Mouse (Mus musculus): ENCODE measurements at regions not wholly inside any gene's neighbourhood (a gene's known extent, or its start where the extent isn't known, plus 50 kb on each side); places are given as distances from the start of the nearest gene placed in this dataset.

- Histone ChIP-seq H3K27me3 (ENCODE audit: insufficient read depth, low read length) (no peaks in the 10 kb centered on the region), H3K4me1 (ENCODE audit: insufficient read depth) (no peaks in the 10 kb centered on the region), H3K9ac (replicated peaks) (no peak overlapping the region), H3K27ac (ENCODE audit: low read depth) (no peak overlapping the region), H3K4me2 (ENCODE audit: low read depth, low read length) (no peak overlapping the region), H3K4me3 (ENCODE audit: low read depth, low read length) (no peak overlapping the region), H3K9me3 (ENCODE audit: low read length) (no peaks in the 10 kb centered on the region), H3K36me3 (replicated peaks; ENCODE audit: insufficient read depth, low read length) (no peaks in the 10 kb centered on the region)
- no peak for TF ChIP-seq CTCF (IDR thresholded peaks at IDR 0.05; ENCODE audit: low read depth)
- TF ChIP-seq EP300 (IDR thresholded peaks at IDR 0.05; ENCODE audit: low read depth) = no peak
- DNase-seq (no peak), ATAC-seq (no peak)
- WGBS (ENCODE audit: insufficient replicate concordance) = 60% methylated on average over 12 of the region's 12 CpGs
Observed at GRCm38 (mm10) chr5:112002856-112003660, 249.3 kb downstream of the Cryba4 start.

GRCm38 (mm10) chr5:112004041-112004440 is 248.3 kb downstream of the Cryba4 start:
- Histone ChIP-seq H3K9me3 (ENCODE audit: low read length) (no peaks in the 10 kb centered on the region), H3K4me3 (ENCODE audit: low read depth, low read length) (no peak overlapping the region), H3K36me3 (replicated peaks; ENCODE audit: insufficient read depth, low read length) (no peaks in the 10 kb centered on the region), H3K27me3 (ENCODE audit: insufficient read depth, low read length) (no peaks in the 10 kb centered on the region), H3K9ac (replicated peaks) (no peak overlapping the region), H3K4me2 (ENCODE audit: low read depth, low read length) (no peak overlapping the region), H3K27ac (ENCODE audit: low read depth) (no peak overlapping the region), H3K4me1 (ENCODE audit: insufficient read depth) (no peaks in the 10 kb centered on the region)
- WGBS (ENCODE audit: insufficient replicate concordance) = 78% methylated on average over 3 of the region's 3 CpGs
- no peak for TF ChIP-seq CTCF (IDR thresholded peaks at IDR 0.05; ENCODE audit: low read depth)
- TF ChIP-seq EP300 (IDR thresholded peaks at IDR 0.05; ENCODE audit: low read depth) = no peak
- ATAC-seq = no peak
- DNase-seq = no peak

GRCm38 (mm10) chr5:112012505-112013164 is 239.7 kb downstream of the Cryba4 start:
- no peaks in the 10 kb centered on the region for H3K27me3 ChIP-seq (ENCODE audit: insufficient read depth, low read length)
- H3K9ac ChIP-seq (replicated peaks) = no peak overlapping the region
- 9% methylated on average over 9 of the region's 9 CpGs for WGBS (ENCODE audit: insufficient replicate concordance)
- DNase-seq (no peak), ATAC-seq (peak; percentile 12; the same call in 1 of the 2 replicates)
- no peak overlapping the region for H3K27ac ChIP-seq (ENCODE audit: low read depth)
- H3K4me1 ChIP-seq (ENCODE audit: insufficient read depth) = no peaks in the 10 kb centered on the region
- no peak overlapping the region for H3K4me3 ChIP-seq (ENCODE audit: low read depth, low read length)
- H3K4me2 ChIP-seq (ENCODE audit: low read depth, low read length) = no peak overlapping the region
- no peaks in the 10 kb centered on the region; the same call in 1 of the 2 replicates for H3K9me3 ChIP-seq (ENCODE audit: low read length)
- TF ChIP-seq CTCF (IDR thresholded peaks at IDR 0.05; ENCODE audit: low read depth) (no peak), EP300 (IDR thresholded peaks at IDR 0.05; ENCODE audit: low read depth) (no peak)
- no peaks in the 10 kb centered on the region for H3K36me3 ChIP-seq (replicated peaks; ENCODE audit: insufficient read depth, low read length)

GRCm38 (mm10) chr5:112018925-112019324 is 233.4 kb downstream of the Cryba4 start:
- H3K4me1 ChIP-seq (ENCODE audit: insufficient read depth) = no peaks in the 10 kb centered on the region
- DNase-seq (no peak), ATAC-seq (no peak)
- no peak overlapping the region for H3K9ac ChIP-seq (replicated peaks)
- TF ChIP-seq EP300 (IDR thresholded peaks at IDR 0.05; ENCODE audit: low read depth) = no peak
- H3K36me3 ChIP-seq (replicated peaks; ENCODE audit: insufficient read depth, low read length) = no peaks in the 10 kb centered on the region
- no peak overlapping the region for H3K4me3 ChIP-seq (ENCODE audit: low read depth, low read length)
- WGBS (ENCODE audit: insufficient replicate concordance) = 66% methylated on average over 7 of the region's 7 CpGs
- H3K27ac ChIP-seq (ENCODE audit: low read depth) = no peak overlapping the region
- no peaks in the 10 kb centered on the region for H3K27me3 ChIP-seq (ENCODE audit: insufficient read depth, low read length)
- no peak overlapping the region for H3K4me2 ChIP-seq (ENCODE audit: low read depth, low read length)
- no peaks in the 10 kb centered on the region; the same call in 1 of the 2 replicates for H3K9me3 ChIP-seq (ENCODE audit: low read length)

GRCm38 (mm10) chr5:112020882-112021281 is 231.4 kb downstream of the Cryba4 start:
- TF ChIP-seq CTCF (IDR thresholded peaks at IDR 0.05; ENCODE audit: low read depth) (no peak), EP300 (IDR thresholded peaks at IDR 0.05; ENCODE audit: low read depth) (no peak)
- no peak overlapping the region for H3K4me3 ChIP-seq (ENCODE audit: low read depth, low read length)
- 66% methylated on average over 2 of the region's 2 CpGs for WGBS (ENCODE audit: insufficient replicate concordance)

GRCm38 (mm10) chr5:112029955-112030354 is 222.4 kb downstream of the Cryba4 start:
- H3K9ac ChIP-seq (replicated peaks) = no peak overlapping the region
- no peak overlapping the region for H3K27ac ChIP-seq (ENCODE audit: low read depth)
- no peaks in the 10 kb centered on the region for H3K27me3 ChIP-seq (ENCODE audit: insufficient read depth, low read length)
- ATAC-seq = no peak
- DNase-seq = no peak
- H3K4me1 ChIP-seq (ENCODE audit: insufficient read depth) = no peaks in the 10 kb centered on the region
- no peak overlapping the region for H3K4me3 ChIP-seq (ENCODE audit: low read depth, low read length)
- H3K4me2 ChIP-seq (ENCODE audit: low read depth, low read length) = no peak overlapping the region
- no peaks in the 10 kb centered on the region for H3K36me3 ChIP-seq (replicated peaks; ENCODE audit: insufficient read depth, low read length)
- no peak for TF ChIP-seq EP300 (IDR thresholded peaks at IDR 0.05; ENCODE audit: low read depth)
- TF ChIP-seq CTCF (IDR thresholded peaks at IDR 0.05; ENCODE audit: low read depth) = no peak
- WGBS (ENCODE audit: insufficient replicate concordance) = 56% methylated on average over 11 of the region's 11 CpGs
- H3K9me3 ChIP-seq (ENCODE audit: low read length) = no peaks in the 10 kb centered on the region

More at GRCm38 (mm10) chr5:112020882-112021281, 231.4 kb downstream of the Cryba4 start:
- Histone ChIP-seq H3K27ac (ENCODE audit: low read depth) (no peak overlapping the region), H3K36me3 (replicated peaks; ENCODE audit: insufficient read depth, low read length) (no peaks in the 10 kb centered on the region), H3K9me3 (ENCODE audit: low read length) (no peaks in the 10 kb centered on the region), H3K27me3 (ENCODE audit: insufficient read depth, low read length) (no peaks in the 10 kb centered on the region), H3K4me2 (ENCODE audit: low read depth, low read length) (no peak overlapping the region), H3K4me1 (ENCODE audit: insufficient read depth) (no peaks in the 10 kb centered on the region), H3K9ac (replicated peaks) (no peak overlapping the region)
- DNase-seq = no peak
- ATAC-seq = no peak

Data from liver, postnatal 0 days (tissue).